Mouse (Mus musculus): ENCODE data around the gene Mob3b. TPM values are rescaled to one million over a fixed set of nuclear protein-coding genes. Genes with fewer than 3 reads are reported as not detected.

The Mob3b gene
- total and polyA plus RNA-seq, 3 experiments, result 0.33 TPM; not detected in 2

DNA sequence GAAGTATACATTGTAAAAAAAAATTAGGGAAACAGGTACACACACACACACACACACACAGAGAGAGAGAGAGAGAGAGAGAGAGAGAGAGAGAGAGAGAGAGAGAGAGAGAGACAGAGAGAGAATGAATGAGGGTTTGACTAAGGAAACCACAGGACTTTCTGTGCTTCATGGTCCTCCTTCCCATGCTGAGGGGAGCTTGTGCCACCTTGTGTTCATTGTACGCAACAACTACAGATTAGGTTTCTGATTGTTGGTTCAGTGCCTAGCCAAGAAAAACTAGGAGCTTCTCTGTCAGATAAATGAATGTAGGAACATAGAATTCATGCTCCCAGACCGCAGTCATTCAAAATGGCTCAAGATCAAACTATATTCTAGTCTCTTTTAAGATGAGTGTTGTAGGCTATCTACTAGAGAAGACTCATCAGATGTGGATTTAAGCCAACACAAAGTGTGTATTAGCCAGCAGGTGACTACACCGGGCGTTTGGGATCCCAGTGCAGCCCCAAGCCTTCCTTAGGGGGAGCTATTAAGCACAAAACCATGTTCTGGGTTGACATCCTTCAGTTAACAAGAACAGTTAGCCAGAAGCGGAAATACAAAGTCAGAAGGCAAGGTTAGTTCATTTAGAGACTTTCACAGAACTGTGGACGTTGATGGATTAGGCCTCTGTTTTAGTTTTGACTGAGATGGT lies 235.0 kb downstream of the Mob3b start:
- ATAC-seq (ENCODE audit: extremely low read depth, insufficient number of reproducible peaks, low FRiP score, poor library complexity, severe bottlenecking) (peak; percentile 60), DNase-seq (ENCODE audit: low spot score) (peak; percentile 27)
- Histone ChIP-seq H3K4me1 (ENCODE audit: insufficient read depth, low read depth, low read length) (no peaks in the 10 kb centered on the region), H3K9me3 (replicated peaks) (no peaks in the 10 kb centered on the region), H3K36me3 (replicated peaks) (no peaks in the 10 kb centered on the region), H3K4me3 (ENCODE audit: low read depth, low read length) (no peak overlapping the region), H3K27me3 (ENCODE audit: insufficient read depth, low read length) (peaks cover 26% of the 10 kb centered on the region)
- TF ChIP-seq CTCF (IDR thresholded peaks at IDR 0.05; ENCODE audit: low read depth, low read length) (peak; percentile 38; the same call in 1 of the 2 replicates), GATA1 (IDR thresholded peaks at IDR 0.05; ENCODE audit: borderline replicate concordance, low read length) (no peak)

GRCm38 (mm10) chr4:34917400-34917799 lies 239.9 kb downstream of the Mob3b start:
- H3K4me1 ChIP-seq (ENCODE audit: insufficient read depth, low read depth, low read length), result no peaks in the 10 kb centered on the region
- no peaks in the 10 kb centered on the region for H3K9me3 ChIP-seq (replicated peaks)
- ATAC-seq (ENCODE audit: extremely low read depth, insufficient number of reproducible peaks, low FRiP score, poor library complexity, severe bottlenecking) (no peak), DNase-seq (ENCODE audit: low spot score) (no peak)
- no peak overlapping the region for H3K4me3 ChIP-seq (ENCODE audit: low read depth, low read length)
- no peaks in the 10 kb centered on the region for H3K36me3 ChIP-seq (replicated peaks)
- TF ChIP-seq GATA1 (IDR thresholded peaks at IDR 0.05; ENCODE audit: borderline replicate concordance, low read length) (no peak), POLR2AphosphoS5 (IDR thresholded peaks at IDR 0.05; ENCODE audit: insufficient replicate concordance, low read depth, low read length) (no peak), TAL1 (conservative IDR thresholded peaks at IDR 0.05; ENCODE audit: low read depth, low read length) (no peak), CTCF (IDR thresholded peaks at IDR 0.05; ENCODE audit: low read depth, low read length) (no peak)
- peaks cover 33% of the 10 kb centered on the region for H3K27me3 ChIP-seq (ENCODE audit: insufficient read depth, low read length)

- no peaks in the 10 kb centered on the region for H3K9me3 ChIP-seq (replicated peaks)
- no peak for ATAC-seq (ENCODE audit: extremely low read depth, insufficient number of reproducible peaks, low FRiP score, poor library complexity, severe bottlenecking)
- H3K4me1 ChIP-seq (ENCODE audit: insufficient read depth, low read depth, low read length), result no peaks in the 10 kb centered on the region
- DNase-seq (ENCODE audit: low spot score), result no peak
- H3K27me3 ChIP-seq (ENCODE audit: insufficient read depth, low read length), result peaks cover 36% of the 10 kb centered on the region; the same call in 1 of the 2 replicates
- TF ChIP-seq CTCF (IDR thresholded peaks at IDR 0.05; ENCODE audit: low read depth, low read length), result no peak
- no peak for TF ChIP-seq POLR2AphosphoS5 (IDR thresholded peaks at IDR 0.05; ENCODE audit: insufficient replicate concordance, low read depth, low read length)
- H3K36me3 ChIP-seq (replicated peaks), result no peaks in the 10 kb centered on the region
- H3K4me3 ChIP-seq (ENCODE audit: low read depth, low read length), result no peak overlapping the region
Observed at GRCm38 (mm10) chr4:34912171-34912570, 245.1 kb downstream of the Mob3b start.

DNA sequence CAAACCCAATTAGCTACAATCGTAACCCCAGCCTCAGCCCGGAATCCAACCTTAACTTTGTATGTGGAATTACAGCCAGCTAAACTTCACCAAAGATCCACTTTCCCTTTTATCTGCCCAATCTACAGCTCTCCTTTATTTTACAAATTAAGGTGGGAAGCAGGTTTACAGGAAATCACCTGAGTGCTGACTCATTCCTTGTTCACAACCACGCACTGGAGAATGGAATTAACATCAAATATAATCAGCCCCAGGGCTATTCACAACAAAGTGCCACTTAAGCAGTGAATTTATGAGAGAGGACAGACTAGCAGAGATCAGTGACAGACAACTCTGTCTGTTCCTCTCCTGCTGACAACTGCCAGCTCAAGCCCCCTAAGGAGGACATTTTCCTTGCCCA lies 245.9 kb downstream of the Mob3b start:
- Histone ChIP-seq H3K36me3 (replicated peaks) (no peaks in the 10 kb centered on the region), H3K27me3 (ENCODE audit: insufficient read depth, low read length) (peaks cover 39% of the 10 kb centered on the region), H3K4me1 (ENCODE audit: insufficient read depth, low read depth, low read length) (no peaks in the 10 kb centered on the region), H3K4me3 (ENCODE audit: low read depth, low read length) (no peak overlapping the region), H3K9me3 (replicated peaks) (no peaks in the 10 kb centered on the region)
- TF ChIP-seq GATA2 (IDR thresholded peaks at IDR 0.05; ENCODE audit: borderline replicate concordance, low read depth, low read length), result no peak
- TF ChIP-seq GATA1 (IDR thresholded peaks at IDR 0.05; ENCODE audit: borderline replicate concordance, low read length), result no peak
- TF ChIP-seq TAL1 (conservative IDR thresholded peaks at IDR 0.05; ENCODE audit: low read depth, low read length), result no peak
- TF ChIP-seq CTCF (IDR thresholded peaks at IDR 0.05; ENCODE audit: low read depth, low read length), result no peak
- no peak for TF ChIP-seq POLR2AphosphoS5 (IDR thresholded peaks at IDR 0.05; ENCODE audit: insufficient replicate concordance, low read depth, low read length)
- no peak for ATAC-seq (ENCODE audit: extremely low read depth, insufficient number of reproducible peaks, low FRiP score, poor library complexity, severe bottlenecking)
- DNase-seq (ENCODE audit: low spot score), result no peak

DNA sequence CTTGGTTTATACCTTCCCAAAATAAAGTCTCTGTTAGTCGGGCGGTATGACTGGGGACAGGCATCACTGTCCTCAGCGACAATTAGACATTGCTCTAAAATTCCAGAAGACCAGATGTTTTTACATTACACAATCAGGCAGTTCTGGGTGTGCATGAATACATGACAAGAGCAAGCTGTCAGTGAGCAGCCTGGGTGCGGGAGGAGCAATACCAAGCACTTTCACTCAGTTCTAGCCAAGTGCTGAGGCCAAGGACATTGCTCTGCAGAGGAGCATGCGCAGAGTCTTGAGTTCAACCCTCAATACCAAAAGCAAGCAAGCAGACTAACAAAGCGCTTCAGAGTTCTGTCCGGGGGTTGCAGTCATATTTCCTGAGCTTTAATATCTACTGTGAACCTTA lies 249.2 kb downstream of the Mob3b start:
- Histone ChIP-seq H3K4me3 (ENCODE audit: low read depth, low read length) (no peak overlapping the region), H3K9me3 (replicated peaks) (no peaks in the 10 kb centered on the region), H3K36me3 (replicated peaks) (no peaks in the 10 kb centered on the region), H3K4me1 (ENCODE audit: insufficient read depth, low read depth, low read length) (peaks cover 10% of the 10 kb centered on the region), H3K27me3 (ENCODE audit: insufficient read depth, low read length) (peaks cover 26% of the 10 kb centered on the region)
- TF ChIP-seq GATA2 (IDR thresholded peaks at IDR 0.05; ENCODE audit: borderline replicate concordance, low read depth, low read length) (no peak), CTCF (IDR thresholded peaks at IDR 0.05; ENCODE audit: low read depth, low read length) (no peak), GATA1 (IDR thresholded peaks at IDR 0.05; ENCODE audit: borderline replicate concordance, low read length) (no peak), TAL1 (conservative IDR thresholded peaks at IDR 0.05; ENCODE audit: low read depth, low read length) (no peak), POLR2AphosphoS5 (IDR thresholded peaks at IDR 0.05; ENCODE audit: insufficient replicate concordance, low read depth, low read length) (no peak)
- ATAC-seq (ENCODE audit: extremely low read depth, insufficient number of reproducible peaks, low FRiP score, poor library complexity, severe bottlenecking) (no peak), DNase-seq (ENCODE audit: low spot score) (no peak)

DNA sequence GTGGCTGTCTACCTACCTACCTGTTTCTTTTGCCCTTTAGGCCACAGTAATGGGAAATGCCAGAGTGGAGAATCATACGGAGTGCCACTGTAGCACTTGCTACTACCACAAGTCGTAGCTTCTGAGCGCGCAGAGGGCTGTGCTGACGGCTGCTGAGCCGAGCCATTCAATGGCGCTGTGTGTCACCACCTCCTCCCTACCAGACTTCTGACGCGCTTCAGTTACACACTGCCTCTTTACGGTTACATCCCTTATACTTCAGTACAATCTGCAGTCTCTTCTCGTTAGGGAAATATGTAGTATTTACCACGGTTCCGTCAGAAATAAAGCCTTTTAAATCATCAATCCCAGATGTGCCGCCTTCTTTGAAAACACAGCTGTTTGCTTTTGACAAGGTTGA lies 250.3 kb downstream of the Mob3b start:
- TF ChIP-seq GATA1 (IDR thresholded peaks at IDR 0.05; ENCODE audit: borderline replicate concordance, low read length), result no peak
- no peak for TF ChIP-seq TAL1 (conservative IDR thresholded peaks at IDR 0.05; ENCODE audit: low read depth, low read length)
- no peak for TF ChIP-seq CTCF (IDR thresholded peaks at IDR 0.05; ENCODE audit: low read depth, low read length)
- TF ChIP-seq POLR2AphosphoS5 (IDR thresholded peaks at IDR 0.05; ENCODE audit: insufficient replicate concordance, low read depth, low read length), result no peak
- TF ChIP-seq GATA2 (IDR thresholded peaks at IDR 0.05; ENCODE audit: borderline replicate concordance, low read depth, low read length), result no peak
- no peak for DNase-seq (ENCODE audit: low spot score)

More for the DNA sequence above, 250.3 kb downstream of the Mob3b start:
- Histone ChIP-seq H3K4me3 (ENCODE audit: low read depth, low read length) (no peak overlapping the region), H3K27me3 (ENCODE audit: insufficient read depth, low read length) (peaks cover 22% of the 10 kb centered on the region), H3K4me1 (ENCODE audit: insufficient read depth, low read depth, low read length) (peaks cover 10% of the 10 kb centered on the region), H3K9me3 (replicated peaks) (no peaks in the 10 kb centered on the region), H3K36me3 (replicated peaks) (no peaks in the 10 kb centered on the region)
- ATAC-seq (ENCODE audit: extremely low read depth, insufficient number of reproducible peaks, low FRiP score, poor library complexity, severe bottlenecking), result no peak

Data from G1E (cell line).